Mouse (Mus musculus): ENCODE measurements around the gene Dhx32. TPM values are rescaled to one million over a fixed set of nuclear protein-coding genes. Genes with fewer than 3 reads are reported as not detected.
"Not testable (repeated sequence)": the region's sequence is repeated elsewhere in the genome, so short reads cannot be mapped to it uniquely, and the experiment has no call there.

Dhx32 gene
- total RNA-seq, 1 experiment from 2014 or later: 31.0 TPM

GRCm38 (mm10) chr7:133731971-133732645, 50.4 kb downstream of the Dhx32 start:
- no peak for ATAC-seq (replicated peaks; ENCODE audit: low read depth, poor library complexity, severe bottlenecking)

GRCm38 (mm10) chr7:133730324-133731191, 52.0 kb downstream of the Dhx32 start:
- no peak for ATAC-seq (replicated peaks; ENCODE audit: low read depth, poor library complexity, severe bottlenecking)

DNA sequence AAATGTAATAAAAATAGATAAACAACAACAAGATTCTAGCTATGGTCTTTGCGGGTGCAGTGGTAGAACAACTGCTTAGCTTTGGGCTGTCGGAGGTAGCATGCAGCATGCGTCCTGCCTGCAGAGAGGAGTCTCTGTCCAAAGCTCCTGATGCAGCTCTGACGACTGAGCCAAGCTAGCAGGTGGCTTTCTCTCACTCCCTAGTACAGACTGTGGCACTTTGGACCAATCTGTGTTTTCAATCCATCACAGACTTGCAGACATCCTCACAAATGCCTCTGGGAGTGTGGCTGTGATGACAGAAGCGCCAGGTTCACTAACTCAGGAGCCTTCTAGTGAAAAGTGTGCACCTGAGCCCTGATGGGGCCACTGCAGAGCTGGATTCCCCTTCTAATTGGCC, 53.2 kb downstream of the Dhx32 start:
- ATAC-seq (replicated peaks; ENCODE audit: low read depth, poor library complexity, severe bottlenecking): no peak

DNA sequence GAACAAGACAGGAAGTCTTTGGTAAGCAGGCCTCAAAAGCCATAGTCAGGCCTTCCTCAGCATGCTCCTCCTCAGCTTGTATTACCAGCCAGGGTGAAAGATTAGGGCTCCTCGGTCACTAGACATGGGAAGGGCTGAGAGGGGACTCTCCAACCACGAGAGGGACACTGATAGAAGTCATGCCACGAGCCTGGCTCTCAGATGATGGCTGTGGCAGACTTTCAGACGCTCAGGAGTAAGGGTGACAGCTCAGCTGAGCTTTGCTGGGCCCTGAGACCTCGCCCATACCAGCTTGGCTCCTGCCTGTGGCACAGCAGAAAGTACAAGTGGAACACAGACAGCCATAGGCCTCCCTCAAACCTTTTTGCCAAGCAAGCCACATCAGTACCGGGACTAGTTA, 55.5 kb downstream of the Dhx32 start:
- no peak for ATAC-seq (replicated peaks; ENCODE audit: low read depth, poor library complexity, severe bottlenecking)

GRCm38 (mm10) chr7:133725571-133725970, 57.0 kb downstream of the Dhx32 start:
- ATAC-seq (replicated peaks; ENCODE audit: low read depth, poor library complexity, severe bottlenecking): no peak

GRCm38 (mm10) chr7:133724844-133725243, 57.7 kb downstream of the Dhx32 start:
- no peak for ATAC-seq (replicated peaks; ENCODE audit: low read depth, poor library complexity, severe bottlenecking)

DNA sequence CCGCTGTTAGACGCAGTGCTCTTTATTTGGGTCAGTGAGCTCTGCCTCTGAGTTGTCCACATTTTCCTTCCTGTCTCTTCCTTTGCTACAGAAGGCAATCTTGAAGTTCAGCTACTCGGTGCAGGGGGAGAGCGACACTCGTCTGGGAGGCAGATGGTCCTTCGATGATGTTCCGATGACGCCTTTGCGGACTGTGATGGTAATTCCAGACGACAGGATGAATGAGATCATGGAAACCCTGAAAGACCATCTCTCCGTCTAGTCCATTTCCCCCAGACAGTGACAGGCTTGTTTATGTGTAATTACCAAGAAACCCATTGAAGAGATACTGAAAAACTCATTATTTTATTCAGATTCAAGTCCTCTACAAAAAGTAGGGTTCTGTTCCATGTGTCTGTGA, 61.9 kb downstream of the Dhx32 start:
- ATAC-seq (replicated peaks; ENCODE audit: low read depth, poor library complexity, severe bottlenecking): no peak

- no peak for ATAC-seq (replicated peaks; ENCODE audit: low read depth, poor library complexity, severe bottlenecking)
These were observed 63.9 kb downstream of the Dhx32 start for GRCm38 (mm10) chr7:133718580-133718979.

- ATAC-seq (replicated peaks; ENCODE audit: low read depth, poor library complexity, severe bottlenecking): no peak
These were observed 67.1 kb downstream of the Dhx32 start for GRCm38 (mm10) chr7:133715387-133715786.

DNA sequence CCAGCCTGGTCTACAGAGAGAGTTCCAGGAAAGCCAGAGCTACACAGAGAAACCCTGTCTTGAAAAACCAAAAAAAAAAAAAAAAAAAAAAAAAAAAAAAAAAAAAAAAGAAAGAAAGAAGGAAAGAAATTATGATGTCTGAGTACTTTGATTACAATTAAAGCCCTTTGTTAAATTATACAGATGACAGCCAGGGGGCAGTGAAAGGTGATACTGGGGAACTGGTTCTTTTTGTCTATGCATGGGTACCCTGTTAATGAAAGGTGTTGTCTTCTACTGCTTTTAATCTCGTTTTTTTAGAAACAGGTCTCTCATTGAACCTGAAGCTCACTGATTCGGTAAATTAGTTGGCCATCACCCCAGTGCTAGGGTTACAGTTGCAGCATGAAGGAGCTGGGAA, 75.2 kb downstream of the Dhx32 start:
- no peak for ATAC-seq (replicated peaks; ENCODE audit: low read depth, poor library complexity, severe bottlenecking)

DNA sequence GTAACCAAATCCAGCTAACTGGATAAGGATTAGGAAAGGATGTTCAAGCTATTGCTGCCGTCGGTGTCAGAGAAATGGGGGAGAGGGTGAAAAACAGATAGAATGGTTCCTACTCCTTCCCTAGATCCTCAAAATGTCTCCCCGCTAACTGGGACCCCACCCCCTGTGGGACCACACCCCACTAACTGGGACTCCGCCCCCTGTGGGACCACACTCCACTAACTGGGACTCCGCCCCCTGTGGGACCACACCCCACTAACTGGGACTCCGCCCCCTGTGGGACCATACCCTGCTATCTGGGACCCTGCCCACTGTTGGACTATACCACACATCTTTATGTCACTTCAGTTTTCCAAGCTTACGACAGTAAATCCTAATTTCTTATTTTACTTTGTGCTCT, 78.6 kb downstream of the Dhx32 start:
- ATAC-seq (replicated peaks; ENCODE audit: low read depth, poor library complexity, severe bottlenecking): no peak

DNA sequence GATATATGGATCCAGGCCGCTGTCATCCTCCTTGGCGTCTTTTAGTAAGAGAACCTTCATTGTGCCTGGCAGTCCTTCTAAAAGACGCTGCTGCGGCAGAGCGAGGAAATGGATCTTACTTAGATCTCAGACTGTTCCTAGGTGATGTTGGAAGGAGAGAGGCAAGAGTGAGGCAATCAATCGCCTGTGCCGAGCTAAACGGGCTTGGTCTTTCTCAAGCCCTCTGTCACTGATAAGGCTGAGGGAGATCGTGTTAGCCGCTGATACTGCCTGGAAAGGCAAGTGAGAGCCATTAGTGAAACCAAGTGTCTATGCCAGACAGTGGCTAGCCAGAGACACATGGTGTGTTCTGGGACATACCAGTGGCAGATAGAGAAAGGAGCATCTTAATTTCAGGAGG, 80.2 kb downstream of the Dhx32 start:
- ATAC-seq (replicated peaks; ENCODE audit: low read depth, poor library complexity, severe bottlenecking): peak; percentile 67

DNA sequence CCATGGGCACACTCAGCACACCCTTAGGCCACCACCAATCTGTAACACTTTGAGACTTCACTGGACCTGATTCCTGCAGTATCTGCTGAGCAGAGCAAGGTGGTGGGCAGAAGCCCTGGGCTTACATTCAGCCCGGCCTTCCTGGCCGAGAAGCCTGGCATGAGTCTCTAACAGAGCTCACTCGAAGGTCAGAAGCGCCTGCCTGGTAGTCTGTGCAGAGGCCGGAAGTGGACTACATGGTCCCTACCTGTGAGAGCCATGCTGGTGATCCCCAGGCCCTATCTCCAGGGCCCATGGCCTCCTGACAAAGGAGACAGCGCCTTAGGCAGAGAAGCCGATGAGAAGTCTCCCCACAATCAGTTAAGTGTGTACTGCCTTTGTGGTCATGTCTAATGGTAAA, 81.2 kb downstream of the Dhx32 start:
- ATAC-seq (replicated peaks; ENCODE audit: low read depth, poor library complexity, severe bottlenecking): no peak

DNA sequence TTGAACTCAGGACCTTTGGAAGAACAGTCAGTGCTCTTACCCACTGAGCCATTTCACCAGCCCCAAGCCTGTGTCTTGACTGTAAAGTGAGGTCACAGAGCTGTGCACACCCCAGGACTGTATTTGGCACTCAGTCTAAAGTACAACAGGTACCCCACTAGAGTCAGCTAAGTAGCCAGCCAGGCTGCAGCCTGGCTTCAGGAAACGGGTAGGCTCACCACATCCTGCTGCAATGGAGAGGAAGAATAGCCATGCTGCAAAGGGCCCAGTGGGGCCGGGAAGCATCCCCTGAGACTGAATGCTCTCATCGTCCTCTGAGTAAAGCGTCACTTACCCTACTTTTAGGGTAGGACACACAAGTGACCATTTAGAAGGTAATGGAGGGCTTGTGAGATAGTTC, 82.6 kb downstream of the Dhx32 start:
- ATAC-seq (replicated peaks; ENCODE audit: low read depth, poor library complexity, severe bottlenecking): peak; percentile 47

DNA sequence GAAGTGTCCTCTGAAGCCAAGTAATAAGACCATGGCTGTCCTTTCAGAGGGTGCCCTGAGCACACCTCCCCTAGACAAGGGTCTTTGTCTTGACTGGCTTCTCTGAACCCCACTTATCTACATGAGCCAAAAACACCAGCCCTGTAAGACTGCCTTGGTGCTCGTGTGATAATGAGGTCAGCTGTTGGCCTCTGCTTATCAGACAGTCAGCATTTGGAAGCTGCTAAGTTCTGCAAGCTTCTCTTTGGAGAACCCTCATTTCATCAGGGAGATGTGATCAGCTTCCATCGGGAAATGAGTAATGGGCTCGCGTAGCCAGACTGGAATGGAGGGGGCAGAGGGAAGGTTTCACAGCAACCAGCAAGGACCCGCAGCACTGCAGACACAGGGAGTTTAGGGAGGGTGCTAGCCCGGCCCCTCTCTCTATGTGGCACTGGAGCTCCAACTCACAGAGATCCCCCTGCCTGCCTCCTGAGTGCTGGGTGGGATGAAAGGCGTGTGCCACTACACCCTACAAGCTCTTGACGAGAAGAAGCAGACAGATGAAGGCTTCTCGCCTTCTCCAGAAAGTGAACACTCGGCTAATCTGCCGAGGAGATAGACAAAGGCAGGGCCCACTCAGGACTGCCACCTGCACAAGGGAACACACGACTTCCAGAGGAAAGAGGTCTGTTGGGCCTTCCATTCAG, 84.4 kb downstream of the Dhx32 start:
- no peak; the same call in 1 of the 2 replicates for ATAC-seq (replicated peaks; ENCODE audit: low read depth, poor library complexity, severe bottlenecking)

- ATAC-seq (replicated peaks; ENCODE audit: low read depth, poor library complexity, severe bottlenecking): not testable (repeated sequence)
These were observed 96.9 kb downstream of the Dhx32 start for GRCm38 (mm10) chr7:133685644-133686043.

DNA sequence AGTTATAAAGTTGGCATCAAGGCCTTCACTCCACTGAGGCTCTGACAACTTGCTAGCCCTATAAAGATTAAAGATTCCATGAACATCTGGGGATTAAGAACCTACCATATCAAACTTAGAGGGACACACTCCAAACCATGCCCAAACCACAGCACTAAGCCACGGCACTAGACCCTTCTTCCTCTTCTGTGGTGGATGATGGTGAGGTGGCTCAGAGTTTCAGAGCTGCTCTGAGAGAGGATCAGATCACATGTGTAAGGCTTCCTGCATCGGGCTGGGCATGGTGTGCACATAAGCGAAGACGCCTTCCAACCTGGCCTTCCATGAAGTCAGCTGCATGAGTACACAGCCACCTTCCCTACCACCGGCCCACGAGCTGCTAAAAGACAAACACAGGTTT, 97.8 kb downstream of the Dhx32 start:
- ATAC-seq (replicated peaks; ENCODE audit: low read depth, poor library complexity, severe bottlenecking): peak; percentile 89

DNA sequence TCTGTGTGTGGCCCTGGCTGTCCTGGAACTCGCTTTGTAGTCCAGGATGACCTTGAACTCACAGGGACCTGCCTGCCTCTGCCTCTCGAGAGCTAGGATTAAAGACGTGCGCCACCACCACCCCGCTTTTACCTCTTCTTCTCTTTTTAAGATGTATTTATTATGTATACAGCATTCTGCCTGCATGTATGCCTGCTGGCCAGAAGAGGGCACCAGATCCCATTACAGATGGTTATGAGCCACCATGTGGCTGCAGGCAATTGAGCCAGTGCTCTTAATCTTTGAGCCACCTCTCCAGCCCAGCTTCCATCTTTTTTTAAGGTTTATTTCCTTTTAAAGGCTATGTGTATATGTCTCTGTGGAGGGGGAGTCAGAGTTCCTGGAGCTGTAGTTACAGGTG, 98.4 kb downstream of the Dhx32 start:
- no peak for ATAC-seq (replicated peaks; ENCODE audit: low read depth, poor library complexity, severe bottlenecking)

DNA sequence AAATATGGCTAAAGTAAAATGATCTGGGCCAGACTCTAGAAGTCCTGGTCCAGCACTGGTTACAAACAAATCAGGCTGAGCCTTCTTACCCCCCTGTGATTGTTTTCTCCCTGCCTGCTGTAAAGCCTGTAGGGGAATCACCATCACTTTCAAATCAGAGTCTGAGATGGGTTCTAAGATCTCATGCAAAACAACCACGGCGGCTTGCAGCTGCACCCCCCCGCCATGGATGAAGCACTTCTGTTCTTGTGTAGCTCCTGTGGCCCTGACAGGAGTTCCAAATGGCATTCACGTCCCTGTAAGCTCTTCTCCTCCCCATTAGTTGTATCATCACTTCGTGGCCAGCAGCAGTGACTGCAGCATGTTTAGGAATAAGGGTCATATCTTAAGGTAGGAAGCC, 98.9 kb downstream of the Dhx32 start:
- ATAC-seq (replicated peaks; ENCODE audit: low read depth, poor library complexity, severe bottlenecking): no peak

DNA sequence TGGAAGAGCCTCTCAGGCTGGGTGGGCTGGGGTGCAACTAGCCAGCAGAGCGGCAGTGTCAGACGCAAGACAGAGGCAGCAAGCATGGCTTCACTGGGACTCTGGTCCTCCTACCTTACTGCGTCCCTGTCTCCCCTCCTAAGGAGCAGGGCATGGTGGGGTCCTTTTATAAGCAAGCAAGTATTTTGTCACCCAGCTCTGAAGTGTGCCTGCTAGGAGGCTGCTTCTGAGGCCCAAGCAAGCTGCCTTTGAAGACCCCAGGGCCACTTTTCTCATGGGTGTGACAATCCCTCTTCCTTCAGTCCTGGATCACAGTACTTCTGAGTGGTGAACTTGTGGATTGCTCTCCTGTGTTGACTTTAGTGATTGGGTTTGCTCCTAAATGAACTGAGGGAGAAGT, 102.6 kb downstream of the Dhx32 start, which contains the start of gene Mmp21:
Mmp21 (minus strand) TSS at position 101 of the 400 bp plus-strand sequence.
- no peak for ATAC-seq (replicated peaks; ENCODE audit: low read depth, poor library complexity, severe bottlenecking)

DNA sequence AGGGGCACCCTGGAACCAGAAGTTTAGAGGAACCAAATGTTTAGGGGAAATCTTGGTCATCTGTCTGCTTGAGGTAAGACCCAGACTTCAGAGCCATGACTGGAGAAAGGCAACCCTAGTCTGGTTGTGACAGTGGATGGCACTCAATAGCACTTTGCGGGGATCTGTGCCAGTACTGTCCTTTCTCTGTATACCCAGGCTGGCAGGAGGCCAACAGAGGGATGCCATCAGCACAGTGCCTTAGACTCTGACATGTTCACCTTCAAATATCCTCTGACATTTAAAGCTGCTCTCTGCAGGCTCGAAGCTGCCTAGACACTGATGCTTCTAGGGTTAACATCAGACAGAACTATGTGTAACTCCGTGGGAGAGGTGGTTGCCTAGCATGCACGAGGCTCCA, 103.1 kb downstream of the Dhx32 start:
- ATAC-seq (replicated peaks; ENCODE audit: low read depth, poor library complexity, severe bottlenecking): no peak

Data from common myeloid progenitor, adult 5-6 weeks (primary cell).